Mouse (Mus musculus): Measurements from ENCODE around the gene Por.

The Por gene

GRCm38 (mm10) chr5:135726641-135727346 is 57.0 kb downstream of the Por start:
- in situ Hi-C loops (cut with MboI, MseI) = no loop called here

- in situ Hi-C loops (cut with MboI, MseI) = no loop called here
These were observed 58.0 kb downstream of the Por start for GRCm38 (mm10) chr5:135727871-135728270.

- in situ Hi-C loops (cut with MboI, MseI) = no loop called here
These were observed 58.5 kb downstream of the Por start for GRCm38 (mm10) chr5:135728361-135728760.

GRCm38 (mm10) chr5:135729351-135729750 is 59.5 kb downstream of the Por start:
- in situ Hi-C loops (cut with MboI, MseI) = no loop called here

- in situ Hi-C loops (cut with MboI, MseI) = no loop called here
These were observed 60.4 kb downstream of the Por start for GRCm38 (mm10) chr5:135730278-135730677.

- in situ Hi-C loops (cut with MboI, MseI) = no loop called here
These were observed 61.1 kb downstream of the Por start for GRCm38 (mm10) chr5:135730916-135731315.

GRCm38 (mm10) chr5:135731322-135731721 is 61.5 kb downstream of the Por start:
- in situ Hi-C loops (cut with MboI, MseI) = no loop called here

- in situ Hi-C loops (cut with MboI, MseI) = no loop called here
These were observed 63.2 kb downstream of the Por start for GRCm38 (mm10) chr5:135733071-135733470.

GRCm38 (mm10) chr5:135734057-135734680 is 64.3 kb downstream of the Por start:
- in situ Hi-C loops (cut with MboI, MseI) = no loop called here

GRCm38 (mm10) chr5:135735741-135736140 is 65.9 kb downstream of the Por start:
- in situ Hi-C loops (cut with MboI, MseI) = no loop called here

- in situ Hi-C loops (cut with MboI, MseI) = no loop called here
These were observed 66.7 kb downstream of the Por start for GRCm38 (mm10) chr5:135736544-135736943.

GRCm38 (mm10) chr5:135737154-135737553 is 67.3 kb downstream of the Por start:
- in situ Hi-C loops (cut with MboI, MseI) = no loop called here

GRCm38 (mm10) chr5:135738266-135738665 is 68.4 kb downstream of the Por start:
- in situ Hi-C loops (cut with MboI, MseI) = no loop called here

- in situ Hi-C loops (cut with MboI, MseI) = no loop called here
These were observed 72.3 kb downstream of the Por start for GRCm38 (mm10) chr5:135742156-135742555.

- in situ Hi-C loops (cut with MboI, MseI) = no loop called here
These were observed 73.3 kb downstream of the Por start for GRCm38 (mm10) chr5:135742941-135743740.

- in situ Hi-C loops (cut with MboI, MseI) = no loop called here
These were observed 74.1 kb downstream of the Por start, which contains the start of gene Tmem120a for GRCm38 (mm10) chr5:135743741-135744609. Tmem120a (minus strand) TSS chr5:135744448.

GRCm38 (mm10) chr5:135744742-135745141 is 74.9 kb downstream of the Por start:
- in situ Hi-C loops (cut with MboI, MseI) = no loop called here

- in situ Hi-C loops (cut with MboI, MseI) = loop anchor here in 1 of 2 experiments (10.0 kb wide), 1 partner anchor 346 kb away; no protein-coding TSS in a partner anchor
These were observed 81.2 kb downstream of the Por start for GRCm38 (mm10) chr5:135751041-135751440.

GRCm38 (mm10) chr5:135751595-135751994 is 81.8 kb downstream of the Por start:
- in situ Hi-C loops (cut with MboI, MseI) = loop anchor here in 1 of 2 experiments (10.0 kb wide), 1 partner anchor 347 kb away; no protein-coding TSS in a partner anchor

- in situ Hi-C loops (cut with MboI, MseI) = loop anchor here in 1 of 2 experiments (5.0 kb wide), 1 partner anchor 145 kb away; no protein-coding TSS in a partner anchor
These were observed 92.0 kb downstream of the Por start for GRCm38 (mm10) chr5:135761881-135762280.

- in situ Hi-C loops (cut with MboI, MseI) = loop anchor here in 1 of 2 experiments (5.0 kb wide), 1 partner anchor 146 kb away; no protein-coding TSS in a partner anchor
These were observed 93.7 kb downstream of the Por start for GRCm38 (mm10) chr5:135763526-135763925.
